8 mouse cellular contexts compared by ENCODE assay signal in the genomic region with DNA sequence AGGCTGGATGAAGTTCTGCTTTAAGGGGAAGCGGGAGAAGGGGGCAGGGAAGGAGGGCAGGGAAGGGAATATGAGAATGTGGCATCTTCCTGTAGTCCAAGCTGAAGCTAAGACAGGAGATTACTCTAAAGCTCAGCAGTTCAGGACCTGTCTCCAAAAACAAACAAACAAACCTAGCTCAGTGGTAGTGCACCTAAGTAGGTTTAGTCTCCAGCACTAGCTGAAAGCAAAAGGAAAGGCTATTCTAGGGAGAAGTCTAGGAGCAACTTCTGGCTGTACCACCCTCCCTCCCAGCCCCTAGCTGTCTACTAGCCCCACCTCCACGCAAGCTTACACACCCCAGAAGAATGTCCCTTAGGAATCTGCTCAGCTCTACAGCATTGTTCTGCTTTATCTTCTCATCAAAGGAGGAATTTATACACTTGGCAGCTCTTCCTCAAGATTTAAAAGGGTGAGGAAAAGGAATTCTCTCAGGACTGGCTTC. TPM values are rescaled to one million over a fixed set of nuclear protein-coding genes. Genes with fewer than 3 reads are reported as not detected.
DNase-seq lines count a peak whose midpoint lies in the region; ATAC-seq and TF ChIP-seq lines count a peak whose summit lies in the region.

No protein-coding gene starts in this region.

- H3K27ac ChIP-seq in testis, adult 2 months (ENCODE audit: control insufficient read depth, insufficient read depth, low read depth, low read length): peak overlapping the region; percentile 82
- peak overlapping the region; percentile 98 for H3K27ac ChIP-seq in embryonic fibroblast, embryonic 13.5 days (ENCODE audit: insufficient read depth, low read length)
- peak overlapping the region; percentile 94; the same call in 1 of the 2 replicates for H3K27ac ChIP-seq in hindbrain, embryonic 12.5 days

- TF ChIP-seq POLR2A in testis, adult 2 months (IDR thresholded peaks at IDR 0.05; ENCODE audit: control insufficient read depth, low read depth, low read length): no peak
- peak; percentile 74 for TF ChIP-seq POLR2A in embryonic fibroblast, embryonic 13.5 days (IDR thresholded peaks at IDR 0.05; ENCODE audit: low read depth, low read length)

- no peak for TF ChIP-seq CTCF in testis, adult 2 months (IDR thresholded peaks at IDR 0.05; ENCODE audit: control insufficient read depth, insufficient read depth, insufficient replicate concordance, low read depth, low read length)
- no peak for TF ChIP-seq CTCF in embryonic fibroblast, embryonic 13.5 days (IDR thresholded peaks at IDR 0.05; ENCODE audit: borderline replicate concordance, insufficient read depth, low read length)

- H3K4me2 ChIP-seq in hindbrain, embryonic 12.5 days (replicated peaks): peak overlapping the region; percentile 77

- H3K27me3 ChIP-seq in testis, adult 2 months (ENCODE audit: control insufficient read depth, insufficient read depth, low read length): no peaks in the 10 kb centered on the region
- H3K27me3 ChIP-seq in hindbrain, embryonic 12.5 days: no peaks in the 10 kb centered on the region

- peak overlapping the region; percentile 91 for H3K9ac ChIP-seq in hindbrain, embryonic 12.5 days

- no peak for DNase-seq in testis, postnatal 10 days (ENCODE audit: low spot score)
- DNase-seq in liver: peak; percentile 18
- DNase-seq in naive thymus-derived CD4-positive, alpha-beta T cell, adult 2 months (ENCODE audit: low read depth): peak; percentile 27
- no peak for DNase-seq in urinary bladder, postnatal 36 days (ENCODE audit: low spot score in 2 of 2)

- no peak for ATAC-seq in hindbrain, embryonic 12.5 days (ENCODE audit: low FRiP score)
- no peak for ATAC-seq in megakaryocyte-erythroid progenitor cell, adult 5-6 weeks (replicated peaks; ENCODE audit: low FRiP score, low TSS enrichment, poor library complexity, severe bottlenecking)

- peaks cover 6% of the 10 kb centered on the region for H3K4me1 ChIP-seq in testis, adult 2 months (ENCODE audit: control insufficient read depth, insufficient read depth, low read length)
- H3K4me1 ChIP-seq in embryonic fibroblast, embryonic 13.5 days (ENCODE audit: control insufficient read depth, insufficient read depth, low read length): peaks cover 3% of the 10 kb centered on the region; the same call in 1 of the 2 replicates
- peaks cover 23% of the 10 kb centered on the region for H3K4me1 ChIP-seq in hindbrain, embryonic 12.5 days

- H3K4me3 ChIP-seq in testis, adult 2 months (ENCODE audit: control insufficient read depth, low read depth, low read length): peak overlapping the region; percentile 98
- peak overlapping the region; percentile 69 for H3K4me3 ChIP-seq in embryonic fibroblast, embryonic 13.5 days (ENCODE audit: insufficient read depth, low read length)
- H3K4me3 ChIP-seq in hindbrain, embryonic 12.5 days: peak overlapping the region; percentile 87

- WGBS in hindbrain, embryonic 12.5 days: 7% methylated on average over 2 of the region's 2 CpGs

- no peaks in the 10 kb centered on the region for H3K36me3 ChIP-seq in testis, adult 2 months (ENCODE audit: control insufficient read depth, insufficient read depth, low read length)
- no peaks in the 10 kb centered on the region for H3K36me3 ChIP-seq in hindbrain, embryonic 12.5 days

- no peaks in the 10 kb centered on the region for H3K9me3 ChIP-seq in hindbrain, embryonic 12.5 days (replicated peaks)

RNA-seq across cellular contexts. Expression of a gene that starts 1.1 kb away (rescaled TPM):
- 3.8 and 5.6 TPM in 2 replicates for polyA plus RNA-seq in testis, adult 2 months (2012; rRNA removed)
- polyA plus RNA-seq in embryonic fibroblast, embryonic 13.5 days (2011; ENCODE audit: insufficient read length, low read depth, missing spikeins): 48.3 and 57.1 TPM in 2 replicates
- 24.5 and 27.9 TPM in 2 replicates for polyA plus RNA-seq in hindbrain, embryonic 12.5 days (2016; fragmentation: Nextera tagmentation; extraction: Ambion mirVana)
- 2.9 and 5.2 TPM in 2 replicates for total RNA-seq in megakaryocyte-erythroid progenitor cell, adult 5-6 weeks (2014; fragmentation: Nextera tagmentation)
- total RNA-seq in megakaryocyte-erythroid progenitor cell, adult 5-6 weeks (2017): 1.8 and 3.4 TPM in 2 replicates

RNA-seq across cellular contexts. Expression of a gene that starts 59.8 kb away (rescaled TPM):
- 7.5 and 10.0 TPM in 2 replicates for polyA plus RNA-seq in testis, adult 2 months (2012; rRNA removed)
- polyA plus RNA-seq in embryonic fibroblast, embryonic 13.5 days (2011; ENCODE audit: insufficient read length, low read depth, missing spikeins): 39.8 and 44.0 TPM in 2 replicates
- 15.6 and 20.2 TPM in 2 replicates for polyA plus RNA-seq in hindbrain, embryonic 12.5 days (2016; fragmentation: Nextera tagmentation; extraction: Ambion mirVana)
- 2.2 and 3.0 TPM in 2 replicates for total RNA-seq in megakaryocyte-erythroid progenitor cell, adult 5-6 weeks (2014; fragmentation: Nextera tagmentation)
- 0.94 and 1.3 TPM in 2 replicates for total RNA-seq in megakaryocyte-erythroid progenitor cell, adult 5-6 weeks (2017)

Comparison
In these comparisons a context has a peak if more than half of its experiments do, and no peak if none do; other contexts are left out.
1. DNase-seq: peak in liver (single experiment) and naive thymus-derived CD4-positive, alpha-beta T cell, adult 2 months (single experiment); none in testis, postnatal 10 days (single experiment) and urinary bladder, postnatal 36 days (0 of 2).
2. Peak in every context shown above with its lines, with median percentiles within 50 percentile points of each other: H3K27ac ChIP-seq and H3K4me3 ChIP-seq.